Mouse (Mus musculus) kidney, adult 2 months (tissue): ENCODE data around the gene Gnao1. TPM values are rescaled to one million over a fixed set of nuclear protein-coding genes. Genes with fewer than 3 reads are reported as not detected.

Experiments
- DNase-seq: peaks from one replicate; pipeline ENCODE4 v3.0.0; 2021
- H3K27ac ChIP-seq: fragments of 200-500 bp; 2 replicates; pipeline ENCODE4 v1.5.1; 2012; ENCODE audit warnings: low read depth, low read length, control low read depth, inconsistent platforms; ENCODE audit not compliant: insufficient read depth
- H3K27me3 ChIP-seq: fragments of 200-500 bp; replicated peaks from 2 replicates; pipeline ENCODE4 v1.6.1; 2012; ENCODE audit warnings: mild to moderate bottlenecking, moderate library complexity, low read length, inconsistent platforms; ENCODE audit not compliant: control insufficient read depth, insufficient read depth
- H3K36me3 ChIP-seq: fragments of 200-500 bp; 2 replicates; pipeline ENCODE4 v1.6.1; 2012; ENCODE audit warnings: mild to moderate bottlenecking, moderate library complexity, low read length, inconsistent platforms; ENCODE audit not compliant: control insufficient read depth, insufficient read depth
- H3K4me1 ChIP-seq: fragments of 200-500 bp; 2 replicates; pipeline ENCODE4 v1.6.1; 2011; ENCODE audit warnings: low read length; ENCODE audit not compliant: control insufficient read depth, insufficient read depth
- H3K4me3 ChIP-seq: fragments of 200-500 bp; 2 replicates; pipeline ENCODE4 v1.5.1; 2011; ENCODE audit warnings: mild to moderate bottlenecking, low read depth, low read length, control low read depth; ENCODE audit not compliant: insufficient read depth
- CTCF ChIP-seq: fragments of 200-500 bp; conservative IDR thresholded peaks from 2 replicates; pipeline ENCODE4 v1.5.1; 2011; ENCODE audit warnings: low read depth, mild to moderate bottlenecking, control low read depth, low read length, moderate library complexity, mixed read lengths; ENCODE audit not compliant: insufficient read depth, insufficient read length
- POLR2A ChIP-seq: fragments of 200-500 bp; IDR thresholded peaks from one replicate; pipeline ENCODE4 v1.6.1; 2011; ENCODE audit warnings: low read depth, low read length, control low read depth
- WGBS: fragments of 180-500 bp; shearing (Covaris S2); methylation state at CpG from one replicate; pipeline ENCODE4 v1.1.7; 2018; 5-methylcytosine and 5-hydroxymethylcytosine counted together
- polyA plus RNA-seq: library from polyadenylated mRNA; depleted of rRNA; stranded (reverse); fragments of >200 nt; gene quantifications from 2 replicates; pipeline ENCODE4 v1.2.3, GENCODE M21; 2012

The Gnao1 gene
- polyA plus RNA-seq, 1 experiment: 4.6 TPM

- H3K27me3 ChIP-seq: no peaks in the 10 kb centered on the region
- H3K4me1 ChIP-seq: 0 out of 2 replicates have a peak, but pooled peaks cover 2% of the 10 kb centered on the region
- no peak overlapping the region for H3K27ac ChIP-seq
- peaks cover 3% of the 10 kb centered on the region for H3K36me3 ChIP-seq
- no peak for TF ChIP-seq POLR2A
- no peak for TF ChIP-seq CTCF
- H3K4me3 ChIP-seq: no peak overlapping the region
- DNase-seq: peak; percentile 65
- WGBS: 76% methylated on average over 11 of the region's 11 CpGs
Observed at GRCm38 (mm10) chr8:93974602-93975186, 164.9 kb downstream of the Gnao1 start.

GRCm38 (mm10) chr8:93975358-93975757 lies 165.6 kb downstream of the Gnao1 start:
- TF ChIP-seq CTCF (no peak), POLR2A (no peak)
- peak; percentile 61 for DNase-seq
- 65% methylated on average over 2 of the region's 2 CpGs for WGBS
- H3K4me1 ChIP-seq: peaks cover 2% of the 10 kb centered on the region; the same call in 1 of the 2 replicates
- peaks cover 3% of the 10 kb centered on the region for H3K36me3 ChIP-seq
- no peak overlapping the region for H3K27ac ChIP-seq
- no peak overlapping the region for H3K4me3 ChIP-seq
- no peaks in the 10 kb centered on the region for H3K27me3 ChIP-seq

- WGBS: 91% methylated on average over 6 of the region's 6 CpGs
- Histone ChIP-seq H3K36me3 (peaks cover 3% of the 10 kb centered on the region), H3K27me3 (no peaks in the 10 kb centered on the region), H3K4me3 (no peak overlapping the region), H3K27ac (no peak overlapping the region), H3K4me1 (peaks cover 2% of the 10 kb centered on the region; the same call in 1 of the 2 replicates)
- DNase-seq: no peak
- TF ChIP-seq POLR2A: no peak
- no peak for TF ChIP-seq CTCF
Observed at GRCm38 (mm10) chr8:93976446-93977211, 166.9 kb downstream of the Gnao1 start.

- no peaks in the 10 kb centered on the region; the same call in none of the 2 replicates for H3K36me3 ChIP-seq
- WGBS: 64% methylated on average over 4 of the region's 4 CpGs
- H3K4me1 ChIP-seq: no peaks in the 10 kb centered on the region; the same call in 1 of the 2 replicates
Observed at GRCm38 (mm10) chr8:93980141-93980540, 170.4 kb downstream of the Gnao1 start.

GRCm38 (mm10) chr8:93981679-93982215 lies 172.0 kb downstream of the Gnao1 start:
- H3K4me1 ChIP-seq: no peaks in the 10 kb centered on the region; the same call in 1 of the 2 replicates
- H3K27me3 ChIP-seq: no peaks in the 10 kb centered on the region
- no peaks in the 10 kb centered on the region; the same call in none of the 2 replicates for H3K36me3 ChIP-seq
- 88% methylated on average over 5 of the region's 5 CpGs for WGBS
- TF ChIP-seq CTCF: no peak
- TF ChIP-seq POLR2A: no peak
- no peak for DNase-seq
- no peak overlapping the region for H3K4me3 ChIP-seq
- H3K27ac ChIP-seq: no peak overlapping the region

More at GRCm38 (mm10) chr8:93980141-93980540, 170.4 kb downstream of the Gnao1 start:
- no peak overlapping the region for H3K4me3 ChIP-seq
- H3K27ac ChIP-seq: peak overlapping the region; percentile 30; the same call in 1 of the 2 replicates
- DNase-seq: peak; percentile 53
- H3K27me3 ChIP-seq: no peaks in the 10 kb centered on the region
- TF ChIP-seq POLR2A (no peak), CTCF (no peak)

GRCm38 (mm10) chr8:93983827-93984226 lies 174.1 kb downstream of the Gnao1 start:
- 88% methylated on average over 3 of the region's 3 CpGs for whole genome bisulfite sequencing

GRCm38 (mm10) chr8:93984731-93985130 lies 175.0 kb downstream of the Gnao1 start:
- Histone ChIP-seq H3K36me3 (peaks cover 1% of the 10 kb centered on the region), H3K27me3 (no peaks in the 10 kb centered on the region), H3K27ac (no peak overlapping the region), H3K4me1 (no peaks in the 10 kb centered on the region; the same call in 1 of the 2 replicates), H3K4me3 (no peak overlapping the region)
- WGBS: 92% methylated on average over 3 of the region's 3 CpGs
- DNase-seq: no peak
- TF ChIP-seq CTCF (no peak), POLR2A (no peak)

More at GRCm38 (mm10) chr8:93983827-93984226, 174.1 kb downstream of the Gnao1 start:
- Histone ChIP-seq H3K27me3 (no peaks in the 10 kb centered on the region), H3K4me3 (no peak overlapping the region), H3K36me3 (peaks cover 1% of the 10 kb centered on the region), H3K27ac (no peak overlapping the region), H3K4me1 (no peaks in the 10 kb centered on the region; the same call in 1 of the 2 replicates)
- TF ChIP-seq POLR2A: no peak
- TF ChIP-seq CTCF: peak; percentile 39
- DNase-seq: no peak
